Mouse (Mus musculus) thymus, adult 2 months (tissue): Measurements from ENCODE around the gene Zfp384.

ENCODE experiments used
- CTCF ChIP-seq: fragments of 200-500 bp; IDR thresholded peaks from 2 replicates; pipeline ENCODE4 v1.5.1; 2012; ENCODE audit warnings: mild to moderate bottlenecking, control low read depth, low read length, moderate library complexity, borderline replicate concordance; ENCODE audit not compliant: control insufficient read depth, poor library complexity, insufficient read depth; ENCODE audit errors: extremely low read depth
- POLR2A ChIP-seq: fragments of 200-500 bp; IDR thresholded peaks from 2 replicates; pipeline ENCODE4 v1.6.1; 2012; ENCODE audit warnings: mild to moderate bottlenecking, low read length, control low read depth, moderate library complexity; ENCODE audit not compliant: control insufficient read depth, poor library complexity, insufficient read depth; ENCODE audit errors: extremely low read depth

- TF ChIP-seq CTCF (no peak), POLR2A (no peak)
Observed at GRCm38 (mm10) chr6:125031604-125032003, 22.7 kb downstream of the Zfp384 start.
